ENCODE assay signal across 28 mouse cellular contexts in the genomic region with DNA sequence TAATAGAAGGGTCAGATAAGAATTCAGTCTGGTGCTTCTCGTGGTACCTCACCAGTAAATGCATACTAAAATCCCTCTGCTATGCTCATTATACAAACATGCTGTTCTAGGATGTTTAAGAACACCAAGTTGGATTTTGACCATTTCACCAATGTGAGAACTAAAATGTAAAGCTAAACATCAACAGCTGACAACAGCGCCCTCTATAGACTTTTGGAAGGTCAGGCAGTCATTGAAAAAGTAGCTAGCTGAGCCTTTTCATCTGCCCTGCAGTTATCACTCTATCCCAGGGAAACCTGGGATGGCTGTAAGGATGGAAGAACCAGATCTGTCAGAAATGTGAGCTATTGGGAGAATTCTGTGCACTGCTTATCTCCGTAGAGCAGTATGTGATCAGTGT. TPM values are rescaled to one million over a fixed set of nuclear protein-coding genes. Genes with fewer than 3 reads are reported as not detected.
DNase-seq lines count a peak whose midpoint lies in the region; ATAC-seq and TF ChIP-seq lines count a peak whose summit lies in the region.
"Had no signal": no experiment of that assay in that cellular context is flagged by ENCODE, and none has a peak within 500 bp of the region (broad histone marks: within the 10 kb centered on the region; RNA-seq: fewer than 3 reads in every experiment).

No protein-coding gene starts in this region.

- DNase-seq in cerebellum, adult 2 months, result no peak
- no peak for DNase-seq in cerebellum, adult 9-10 months
- DNase-seq in kidney, postnatal 0 days (ENCODE audit: low spot score), result no peak
- DNase-seq in kidney, postnatal 36 days, result no peak
- DNase-seq in retina, postnatal 1 day, result peak; percentile 9
- no peak for DNase-seq in retina, embryonic 14.5 days (ENCODE audit: low spot score)
- no peak for DNase-seq in right cerebral cortex, postnatal 14 days
- DNase-seq: adrenal gland, postnatal 14 days; cerebellum, adult 11 months; cerebellum, postnatal 10 days; gastrocnemius, postnatal 25 days; heart, adult 11 months; kidney, adult 2 months; layer of hippocampus, adult 9-11 months; lung, postnatal 4 days; thymus, postnatal 4 days had no signal

- no peak for TF ChIP-seq POLR2A in cerebellum, adult 2 months (IDR thresholded peaks at IDR 0.05; ENCODE audit: borderline replicate concordance, insufficient read depth, low read length)

- no peaks in the 10 kb centered on the region for H3K36me3 ChIP-seq in kidney, postnatal 0 days (ENCODE audit: insufficient read depth, low read length)
- H3K36me3 ChIP-seq: embryonic facial prominence, embryonic 10.5 days; embryonic facial prominence, embryonic 15.5 days; hindbrain, embryonic 15.5 days; liver, embryonic 15.5 days; midbrain, embryonic 12.5 days had no signal

- WGBS in cerebellum, adult 2 months, result 75% methylated on average over 3 of the region's 3 CpGs
- 68% methylated on average over 3 of the region's 3 CpGs for WGBS in kidney, postnatal 0 days

- no peaks in the 10 kb centered on the region; the same call in 1 of the 2 replicates for H3K27me3 ChIP-seq in cerebellum, adult 2 months (ENCODE audit: control insufficient read depth, insufficient read depth, low read length)
- no peaks in the 10 kb centered on the region for H3K27me3 ChIP-seq in kidney, postnatal 0 days (ENCODE audit: insufficient read depth, low read length)
- H3K27me3 ChIP-seq: embryonic facial prominence, embryonic 15.5 days; forebrain, embryonic 13.5 days; hindbrain, embryonic 15.5 days; liver, embryonic 15.5 days; megakaryocyte, embryonic 14.5 days; midbrain, embryonic 12.5 days had no signal

- no peaks in the 10 kb centered on the region for H3K9me3 ChIP-seq in kidney, postnatal 0 days (replicated peaks; ENCODE audit: low read length)
- H3K9me3 ChIP-seq: embryonic facial prominence, embryonic 10.5 days; embryonic facial prominence, embryonic 15.5 days; forebrain, embryonic 13.5 days; hindbrain, embryonic 15.5 days; liver, embryonic 15.5 days; megakaryocyte, embryonic 14.5 days; midbrain, embryonic 12.5 days had no signal

- H3K4me1 ChIP-seq in cerebellum, adult 2 months (ENCODE audit: control insufficient read depth, insufficient read depth, low read length), result peaks cover 6% of the 10 kb centered on the region; the same call in 1 of the 2 replicates
- no peaks in the 10 kb centered on the region for H3K4me1 ChIP-seq in kidney, postnatal 0 days (replicated peaks; ENCODE audit: insufficient read depth, low read length)
- H3K4me1 ChIP-seq: embryonic facial prominence, embryonic 10.5 days; embryonic facial prominence, embryonic 15.5 days; forebrain, embryonic 13.5 days; hindbrain, embryonic 15.5 days; liver, embryonic 15.5 days; megakaryocyte, embryonic 14.5 days; midbrain, embryonic 12.5 days had no signal

- ATAC-seq in kidney, postnatal 0 days (replicated peaks; ENCODE audit: low FRiP score, low read depth), result no peak
- ATAC-seq in activated CD4-positive, CD25-positive, alpha-beta regulatory T cell, adult 4 months, result no peak
- ATAC-seq: forebrain, embryonic 13.5 days had no signal

- TF ChIP-seq CTCF in cerebellum, adult 2 months (IDR thresholded peaks at IDR 0.05; ENCODE audit: borderline replicate concordance, insufficient read depth, low read depth, low read length), result 0 out of 2 replicates have a peak, but pooled peaks have one; percentile 3
- peak; percentile 44; the same call in 1 of the 2 replicates for TF ChIP-seq CTCF in kidney, postnatal 0 days (IDR thresholded peaks at IDR 0.05; ENCODE audit: low read depth)

- no peak overlapping the region for H3K4me3 ChIP-seq in cerebellum, adult 2 months (replicated peaks; ENCODE audit: insufficient read depth, low read depth, low read length)
- H3K4me3 ChIP-seq in kidney, postnatal 0 days (replicated peaks; ENCODE audit: low read depth, low read length), result no peak overlapping the region
- H3K4me3 ChIP-seq: embryonic facial prominence, embryonic 10.5 days; embryonic facial prominence, embryonic 15.5 days; forebrain, embryonic 13.5 days; hindbrain, embryonic 15.5 days; liver, embryonic 15.5 days; megakaryocyte, embryonic 14.5 days; midbrain, embryonic 12.5 days had no signal

- H3K27ac ChIP-seq in cerebellum, adult 2 months (ENCODE audit: insufficient read depth, low read length), result no peak overlapping the region
- H3K27ac ChIP-seq in kidney, postnatal 0 days, result no peak overlapping the region
- H3K27ac ChIP-seq: embryonic facial prominence, embryonic 10.5 days; embryonic facial prominence, embryonic 15.5 days; forebrain, embryonic 13.5 days; hindbrain, embryonic 15.5 days; liver, embryonic 15.5 days; midbrain, embryonic 12.5 days had no signal

- H3K4me2 ChIP-seq in kidney, postnatal 0 days (ENCODE audit: low read length), result no peak overlapping the region
- H3K4me2 ChIP-seq: embryonic facial prominence, embryonic 15.5 days; forebrain, embryonic 13.5 days; heart, embryonic 11.5 days; hindbrain, embryonic 15.5 days; liver, embryonic 15.5 days; midbrain, embryonic 12.5 days had no signal

- H3K9ac ChIP-seq in kidney, postnatal 0 days (ENCODE audit: low read depth, low read length), result no peak overlapping the region
- H3K9ac ChIP-seq: embryonic facial prominence, embryonic 15.5 days; forebrain, embryonic 13.5 days; hindbrain, embryonic 15.5 days; liver, embryonic 15.5 days; midbrain, embryonic 12.5 days had no signal

RNA-seq across cellular contexts. Expression of a gene that starts 55.2 kb away (rescaled TPM):
- 41.2 TPM in 2 replicates for polyA plus RNA-seq in cerebellum, adult 2 months (2012; rRNA removed)
- polyA plus RNA-seq in kidney, postnatal 0 days (2015; fragmentation: Nextera tagmentation; extraction: Ambion mirVana), result 0.68 and 0.73 TPM in 2 replicates
- under 1 TPM in 1 of 2 experiments, not detected in 1; 0.07 TPM for polyA plus RNA-seq in activated CD4-positive, CD25-positive, alpha-beta regulatory T cell, adult 4 months (2017; shearing (Covaris generic))
- polyA plus RNA-seq: large intestine, adult 2 months; liver, adult 2 months; thymus, postnatal 0 days had no signal

Comparison
In these comparisons a context has a peak if more than half of its experiments do, and no peak if none do; other contexts are left out.
1. RNA of a gene that starts 55.2 kb away (polyA plus RNA-seq): 41.2 TPM in cerebellum, adult 2 months; 0.68 to 0.73 TPM in kidney, postnatal 0 days and 0.07 TPM in activated CD4-positive, CD25-positive, alpha-beta regulatory T cell, adult 4 months; every median in the first group is over 10 times any median in the second.